Mouse (Mus musculus) cerebellum, postnatal 14 days (tissue): ENCODE measurements around the gene Rassf1.

Experiments used
- DNase-seq, 2 experiments: peaks; one replicate each; pipeline ENCODE4 v3.0.0; 2021; ENCODE audit warnings: mixed read lengths in 2 of 2

Rassf1 gene

DNA sequence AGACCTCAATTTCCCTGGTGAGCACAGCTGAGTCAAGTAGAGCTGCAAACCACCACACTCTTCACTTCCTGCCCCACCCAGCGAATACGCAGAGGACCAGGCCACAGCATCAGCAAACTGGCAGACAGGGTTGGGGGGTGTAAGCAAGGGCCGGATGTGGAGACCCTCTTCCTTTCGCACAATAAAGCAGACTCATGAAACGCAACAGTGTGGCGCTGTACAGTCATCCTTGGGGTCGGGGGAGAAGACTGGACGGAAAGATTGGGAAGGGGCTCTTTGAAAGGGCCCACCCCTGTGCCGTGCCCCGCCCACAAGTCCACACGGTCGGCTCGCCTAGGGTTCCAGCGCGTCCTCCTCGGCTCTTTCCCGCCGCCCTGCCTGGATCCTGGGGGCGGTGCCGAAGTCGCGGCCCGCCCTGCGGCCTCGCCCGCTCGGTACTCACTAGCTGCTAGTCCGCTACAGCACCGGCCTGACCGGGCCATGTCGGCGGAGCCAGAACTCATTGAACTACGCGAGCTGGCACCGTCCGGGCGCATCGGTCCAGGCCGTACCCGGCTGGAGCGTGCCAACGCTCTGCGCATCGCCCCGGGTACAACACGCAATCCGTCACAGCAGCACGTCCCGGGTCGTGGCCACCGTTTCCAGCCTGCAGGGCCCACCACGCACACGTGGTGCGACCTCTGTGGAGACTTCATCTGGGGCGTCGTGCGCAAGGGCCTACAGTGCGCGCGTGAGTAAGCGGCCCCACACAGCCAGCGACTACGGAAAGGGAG, at the start of gene Rassf1:
Rassf1 (plus strand) TSS at position 439 of the 773 bp plus-strand sequence.
- peak in 1 of 2 experiments; percentile 42 for DNase-seq

DNA sequence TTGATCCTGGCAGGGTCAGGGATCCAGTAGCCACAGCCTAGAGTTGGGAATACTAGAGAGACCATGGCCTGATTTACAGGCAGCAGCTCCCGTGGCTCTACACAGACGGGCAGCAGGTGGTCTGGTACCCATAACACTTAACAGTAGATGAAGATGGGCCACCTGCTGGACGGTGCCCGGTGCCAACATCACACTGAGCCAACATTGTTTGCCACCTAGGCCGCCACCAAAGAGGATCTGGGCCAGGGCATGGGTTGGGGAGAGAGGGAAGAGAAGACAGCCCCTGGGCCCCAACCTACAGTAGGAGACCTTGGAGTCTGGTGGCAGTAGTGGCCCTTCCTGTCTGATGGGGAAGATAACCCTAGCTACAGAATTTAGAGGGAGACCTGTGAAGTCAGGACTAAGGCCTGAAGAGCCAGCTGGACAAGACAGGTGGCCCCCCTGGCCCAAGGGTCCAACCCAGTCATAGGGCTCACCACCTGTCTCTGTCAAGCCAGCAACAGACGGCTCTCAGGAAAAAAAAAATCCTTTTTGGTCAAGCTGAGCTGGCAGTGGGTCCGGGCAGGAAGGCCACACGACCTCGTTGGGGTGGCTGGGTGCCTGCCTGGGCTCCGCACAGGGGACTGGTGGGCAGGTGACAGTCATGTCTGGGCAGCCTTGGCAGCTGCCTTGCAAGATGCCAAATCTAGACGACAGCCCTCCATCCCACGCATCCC, 49.1 kb upstream of the Rassf1 start:
- peak; percentile 67 to 78 for DNase-seq

DNA sequence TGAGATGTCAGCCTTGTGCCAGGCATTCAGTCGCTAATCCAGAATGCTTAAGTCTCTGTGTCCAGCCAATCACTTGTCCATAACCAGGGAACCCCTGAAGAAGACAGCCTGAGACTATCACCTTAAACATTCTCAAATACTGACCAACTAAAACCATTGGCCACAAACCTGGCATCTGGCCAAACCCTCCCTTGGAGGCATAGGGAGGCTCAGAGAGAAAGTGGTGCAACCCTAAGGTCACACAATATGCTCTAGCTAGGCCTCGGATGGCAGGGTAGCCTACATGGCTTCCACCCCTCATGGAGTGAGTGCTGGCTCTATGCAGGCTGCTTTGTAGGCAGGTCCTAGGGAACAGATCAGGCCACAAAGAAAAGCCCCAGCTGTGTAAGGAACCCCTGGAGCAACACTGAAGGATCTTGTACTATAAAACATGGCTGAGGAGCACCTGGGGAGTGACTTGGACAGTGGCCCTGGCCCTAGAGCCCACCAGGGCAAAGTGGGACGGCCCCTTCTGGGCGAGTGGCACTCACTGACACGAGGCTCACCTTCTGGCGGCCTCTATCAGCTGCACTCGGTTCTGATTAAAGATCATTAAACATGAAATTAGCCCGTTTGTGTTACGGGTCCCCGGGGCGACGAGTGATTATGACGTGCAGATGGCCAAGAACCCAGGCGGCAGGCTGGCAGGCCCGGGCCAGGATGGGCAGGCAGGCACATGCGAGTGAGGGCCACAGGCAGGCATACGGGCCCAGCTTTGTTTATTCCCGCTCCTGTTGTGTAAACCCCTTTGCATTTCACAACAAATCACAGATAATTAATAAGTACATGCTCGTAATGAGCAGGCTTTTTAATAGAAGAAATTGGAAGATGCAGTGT, 46.5 kb upstream of the Rassf1 start:
- peak; percentile 67 to 74 for DNase-seq

DNA sequence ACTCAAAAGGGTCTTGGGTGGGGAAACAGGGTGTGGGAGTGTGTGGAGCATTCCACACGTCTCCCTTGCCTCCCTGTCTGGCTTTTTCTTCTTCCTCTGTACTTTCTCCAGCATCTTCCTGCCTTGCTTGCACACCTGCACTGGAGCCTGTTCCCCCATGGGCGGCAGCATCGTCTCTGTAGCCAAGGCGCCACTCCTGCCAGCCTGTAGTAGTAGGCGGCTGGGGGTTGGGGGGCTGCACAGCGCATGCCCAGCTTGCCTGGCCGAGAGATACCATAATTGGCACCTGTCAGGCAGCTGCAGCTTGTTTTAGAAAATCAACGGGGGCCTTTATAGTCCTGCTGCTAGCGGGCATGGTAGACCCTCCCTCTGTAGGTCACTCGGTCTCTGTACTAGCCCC, 43.1 kb upstream of the Rassf1 start:
- peak; percentile 51 to 58 for DNase-seq

DNA sequence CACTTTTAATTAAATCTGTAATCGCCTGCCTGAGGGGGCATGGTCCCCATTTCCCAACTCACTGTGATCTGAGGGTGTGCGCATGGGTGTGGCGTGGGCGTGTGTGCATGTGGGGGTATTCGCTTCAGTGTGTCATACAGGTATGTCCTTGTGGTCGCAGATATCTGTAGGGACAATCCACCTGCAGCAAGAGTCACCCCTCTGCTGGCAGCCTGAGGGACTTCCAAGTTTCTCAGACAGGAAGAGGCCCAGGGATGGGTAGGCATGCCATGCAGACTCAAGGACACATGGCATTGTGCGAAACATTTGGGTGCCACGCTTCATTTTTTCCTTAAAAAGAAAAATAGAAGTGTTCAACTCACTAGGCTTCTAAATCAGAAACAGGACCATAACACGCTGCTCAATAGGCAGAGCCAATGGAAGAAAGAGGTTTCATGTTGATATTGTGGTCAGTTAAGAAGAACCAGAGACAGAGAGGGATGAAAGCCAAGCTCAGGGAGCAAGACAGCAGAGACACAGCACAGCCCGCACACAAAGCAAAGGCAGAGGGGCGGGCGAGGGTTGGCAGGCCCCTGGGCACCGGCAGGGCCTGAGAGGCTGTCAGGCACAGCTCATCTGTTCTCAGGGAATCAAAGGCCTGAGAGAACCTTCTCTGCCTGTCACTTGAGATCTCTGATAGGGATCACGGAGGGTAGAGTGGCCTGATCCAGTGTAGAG, 40.8 kb upstream of the Rassf1 start:
- DNase-seq: peak in 1 of 2 experiments; percentile 48

DNA sequence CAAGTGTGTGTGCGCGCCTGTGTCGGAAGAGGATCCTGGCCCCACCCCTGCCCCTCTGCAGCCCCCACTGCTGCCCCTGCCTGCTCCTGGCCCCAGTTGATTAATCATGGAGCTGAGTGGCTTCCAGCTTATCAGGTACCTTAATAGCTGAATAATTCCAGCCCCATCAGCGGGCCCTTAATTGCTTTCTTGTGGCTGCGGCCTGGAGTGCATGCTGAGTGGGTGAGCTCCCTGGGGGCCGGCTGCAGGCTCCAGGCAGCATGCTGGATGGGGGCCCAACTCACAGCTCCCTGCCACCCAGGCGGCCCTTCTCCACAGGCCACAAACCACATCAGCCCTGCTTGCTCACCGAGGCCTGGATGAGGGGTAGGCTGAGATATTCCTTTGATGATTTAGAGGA, 39.9 kb upstream of the Rassf1 start:
- DNase-seq: no peak

DNA sequence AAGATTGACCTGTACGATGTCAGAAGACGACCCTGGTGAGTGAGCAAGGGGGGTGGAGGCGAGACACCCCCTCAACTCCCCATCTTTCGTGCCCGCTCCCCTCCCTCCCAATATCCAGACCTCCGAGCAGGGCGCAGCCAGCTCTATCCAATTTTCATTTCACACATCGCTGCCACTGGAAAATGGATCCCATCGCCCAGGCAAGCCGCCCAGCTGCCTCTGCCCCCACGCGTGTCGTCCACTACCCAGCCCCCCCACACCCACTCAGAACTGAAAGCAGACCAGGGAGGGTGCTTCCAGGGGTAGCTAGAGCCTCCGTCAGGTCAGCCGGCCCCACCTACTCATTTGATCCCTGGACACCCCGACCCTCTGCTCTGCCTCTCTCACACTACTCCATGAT, 39.0 kb upstream of the Rassf1 start:
- no peak for DNase-seq

DNA sequence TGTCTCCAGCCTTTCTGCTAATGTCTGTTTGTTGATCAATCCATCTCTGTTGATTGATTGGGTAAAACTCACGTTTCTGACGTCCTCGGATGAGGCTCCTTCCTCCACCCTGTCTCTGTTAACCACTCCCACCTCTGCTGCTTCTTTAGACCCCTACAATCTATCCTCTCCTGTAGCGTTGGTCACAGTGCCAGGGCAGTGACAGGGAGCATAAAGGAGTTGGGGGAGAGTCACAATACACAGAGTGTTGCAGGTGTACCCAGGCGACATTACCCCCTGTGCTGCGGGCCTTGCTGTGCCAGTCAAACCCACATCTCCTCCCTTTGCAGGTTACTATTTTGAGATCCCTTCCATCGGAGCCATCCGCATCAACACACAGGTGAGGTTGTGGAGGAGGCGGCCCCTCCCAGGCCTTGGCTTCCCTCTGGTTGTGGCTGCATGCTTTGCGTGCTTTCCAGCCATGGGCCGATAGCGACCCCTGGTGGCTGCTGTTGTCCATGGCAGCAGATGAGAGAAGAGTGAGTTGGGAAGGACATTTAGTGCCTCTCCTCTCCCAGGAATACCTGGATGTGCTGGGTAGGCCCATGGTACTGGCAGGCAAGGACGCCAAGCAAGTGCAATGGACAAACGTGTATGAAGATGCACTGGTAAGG, 36.9 kb upstream of the Rassf1 start:
- peak; percentile 97 to 99 for DNase-seq

DNA sequence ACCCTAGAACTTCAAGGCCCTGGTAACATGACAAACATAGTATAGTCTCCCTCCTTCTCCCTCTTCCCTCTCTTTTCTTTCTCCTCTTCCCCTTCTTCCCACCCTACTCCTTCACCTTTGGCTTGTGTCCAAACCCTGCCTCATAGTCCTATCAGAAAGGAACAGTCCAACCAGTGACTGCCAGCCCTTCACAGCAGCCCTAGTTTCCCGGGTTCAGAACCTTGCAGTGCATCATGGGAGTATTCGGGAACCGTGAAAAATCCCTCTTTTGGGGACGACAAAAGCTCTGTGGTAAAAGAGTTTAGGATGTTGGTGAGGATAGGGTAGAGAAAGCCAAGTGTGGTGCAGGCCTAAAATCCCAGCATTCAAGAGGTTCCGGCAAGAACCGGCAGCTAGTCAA, 31.0 kb upstream of the Rassf1 start:
- DNase-seq: no peak

DNA sequence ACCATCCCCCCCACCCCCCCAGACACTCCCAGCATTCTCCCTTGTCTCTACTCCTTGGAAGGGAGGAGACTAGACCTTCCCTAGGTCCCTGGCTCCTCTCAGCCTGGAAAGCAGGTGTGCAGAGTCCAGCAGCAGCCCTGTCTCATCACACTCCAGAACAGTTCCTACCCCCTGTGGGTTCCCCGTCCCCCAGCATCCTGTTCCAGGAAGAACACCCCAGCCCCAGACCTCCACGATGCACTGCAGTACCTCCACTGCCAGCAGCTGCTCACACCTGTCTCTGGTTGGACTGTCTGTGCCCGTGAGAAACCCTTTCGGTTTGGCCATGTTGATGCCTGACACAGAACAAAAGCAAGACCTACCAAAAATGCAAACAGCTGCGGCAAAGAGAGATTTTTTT, 30.2 kb upstream of the Rassf1 start:
- DNase-seq: no peak

DNA sequence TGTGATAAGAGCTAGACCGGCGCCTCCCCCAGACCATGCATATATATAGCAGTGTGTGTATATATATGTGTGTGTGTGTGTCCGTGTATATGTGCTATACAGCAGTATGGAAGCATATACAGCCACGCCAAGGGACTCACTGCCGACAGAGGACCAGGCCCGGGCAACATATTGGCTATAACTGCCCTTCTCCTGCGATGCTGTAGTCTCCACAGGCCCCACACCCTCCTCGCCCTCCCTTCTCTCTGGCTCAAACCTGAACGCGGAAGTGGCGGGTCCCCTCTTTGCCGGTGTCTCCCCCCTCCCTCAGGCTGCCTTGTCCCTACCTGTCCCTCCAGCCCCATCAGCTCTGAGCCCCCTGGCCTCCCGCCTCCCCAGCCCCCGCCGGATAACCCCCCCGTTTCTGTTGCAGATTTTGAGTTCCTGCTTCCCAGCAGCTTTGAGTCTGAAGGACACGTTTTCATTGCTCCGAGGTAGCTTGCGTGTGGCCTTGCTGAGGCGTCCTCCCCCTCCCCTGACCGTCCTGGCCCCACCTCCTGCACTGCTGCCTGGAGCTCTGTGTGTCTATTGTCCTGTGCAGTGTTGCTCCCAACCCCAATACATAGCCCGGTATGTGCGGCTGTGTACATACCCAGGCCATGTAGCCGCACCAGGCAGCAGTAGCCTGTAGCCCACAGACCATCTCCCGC, 29.5 kb upstream of the Rassf1 start:
- DNase-seq: no peak

DNA sequence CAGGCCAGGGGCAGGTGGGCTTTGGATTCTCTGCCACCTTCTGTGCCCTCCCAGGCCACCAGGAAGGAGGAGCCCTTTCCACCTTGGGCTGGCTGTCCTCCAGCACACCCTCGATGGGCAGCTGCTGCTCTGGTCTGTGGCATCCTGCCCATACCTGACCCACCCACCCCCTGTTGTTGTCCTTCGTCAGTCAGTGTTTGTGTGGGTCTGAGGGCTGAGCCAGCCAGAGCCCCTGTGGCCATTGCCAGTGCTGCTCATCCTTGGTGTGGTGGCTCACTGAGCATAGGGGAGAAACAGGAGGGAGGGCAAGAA, 29.0 kb upstream of the Rassf1 start:
- DNase-seq: no peak

DNA sequence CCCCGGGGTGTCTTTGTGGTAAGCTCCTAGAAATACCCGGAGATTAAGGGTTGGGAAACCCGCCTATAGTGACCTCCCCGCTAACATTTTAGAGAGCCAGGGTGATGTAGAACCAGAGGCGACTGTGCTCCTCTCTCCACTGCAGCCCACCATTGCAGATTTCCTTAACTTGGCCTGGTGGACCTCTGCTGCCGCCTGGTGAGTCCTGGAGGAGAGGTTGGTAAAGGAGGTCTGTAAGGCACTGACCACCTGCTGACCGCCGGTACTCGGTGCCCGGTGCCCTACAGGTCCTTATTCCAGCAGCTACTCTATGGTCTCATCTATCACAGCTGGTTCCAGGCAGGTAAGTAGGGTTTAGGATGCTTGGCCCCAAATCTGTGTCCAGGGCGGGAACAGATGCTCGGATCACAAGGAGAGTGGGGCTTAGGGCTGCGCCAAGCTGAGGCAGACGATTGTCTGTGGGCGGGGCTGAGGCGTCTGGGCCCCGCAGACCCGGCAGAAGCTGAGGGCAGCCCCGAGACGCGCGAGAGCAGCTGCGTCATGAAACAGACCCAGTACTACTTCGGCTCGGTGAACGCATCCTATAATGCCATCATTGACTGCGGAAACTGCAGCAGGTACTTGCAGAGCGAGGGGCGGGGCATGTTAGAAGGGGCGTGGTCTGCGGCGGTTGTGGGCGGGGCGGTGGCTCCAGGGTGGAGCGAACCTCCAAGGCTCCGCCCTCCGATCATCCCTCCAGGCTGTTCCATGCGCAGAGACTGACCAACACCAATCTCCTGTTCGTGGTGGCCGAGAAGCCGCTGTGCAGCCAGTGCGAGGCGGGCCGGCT, 24.9 kb upstream of the Rassf1 start:
- peak in 1 of 2 experiments; percentile 80 for DNase-seq

DNA sequence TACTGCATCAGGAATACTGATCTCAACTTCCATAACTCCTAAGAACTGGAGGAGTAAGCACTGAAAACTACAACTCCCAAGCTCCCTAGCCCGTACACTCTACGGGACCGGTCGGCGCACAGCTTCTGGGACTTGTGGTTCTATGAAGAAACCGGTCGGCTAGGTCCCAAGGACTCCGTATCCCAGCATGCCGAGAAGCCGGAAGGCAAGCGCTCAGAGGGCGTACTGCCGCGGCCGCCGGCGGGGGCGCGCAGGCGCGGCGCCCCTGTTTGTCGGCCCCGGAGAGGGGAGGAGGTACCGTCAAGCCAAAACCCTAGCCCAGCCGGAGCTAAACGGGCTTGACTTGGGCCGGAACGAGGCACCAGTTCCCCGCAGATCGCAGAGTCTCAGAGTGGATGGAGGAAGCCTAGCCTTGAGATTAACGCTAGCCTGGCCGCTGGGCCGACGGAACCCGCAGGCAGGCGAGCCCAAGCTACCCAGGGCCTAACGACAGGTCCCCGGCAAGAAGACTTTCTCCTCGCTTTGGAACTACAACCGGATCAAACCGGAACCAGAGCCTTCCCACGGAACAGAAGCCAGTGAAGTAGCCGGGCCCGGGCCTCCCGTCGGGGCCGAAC, 17.5 kb upstream of the Rassf1 start, which contains the start of gene Tmem115:
Tmem115 (plus strand) TSS at position 155 of the 617 bp plus-strand sequence.
- DNase-seq: peak; percentile 91 to 94

DNA sequence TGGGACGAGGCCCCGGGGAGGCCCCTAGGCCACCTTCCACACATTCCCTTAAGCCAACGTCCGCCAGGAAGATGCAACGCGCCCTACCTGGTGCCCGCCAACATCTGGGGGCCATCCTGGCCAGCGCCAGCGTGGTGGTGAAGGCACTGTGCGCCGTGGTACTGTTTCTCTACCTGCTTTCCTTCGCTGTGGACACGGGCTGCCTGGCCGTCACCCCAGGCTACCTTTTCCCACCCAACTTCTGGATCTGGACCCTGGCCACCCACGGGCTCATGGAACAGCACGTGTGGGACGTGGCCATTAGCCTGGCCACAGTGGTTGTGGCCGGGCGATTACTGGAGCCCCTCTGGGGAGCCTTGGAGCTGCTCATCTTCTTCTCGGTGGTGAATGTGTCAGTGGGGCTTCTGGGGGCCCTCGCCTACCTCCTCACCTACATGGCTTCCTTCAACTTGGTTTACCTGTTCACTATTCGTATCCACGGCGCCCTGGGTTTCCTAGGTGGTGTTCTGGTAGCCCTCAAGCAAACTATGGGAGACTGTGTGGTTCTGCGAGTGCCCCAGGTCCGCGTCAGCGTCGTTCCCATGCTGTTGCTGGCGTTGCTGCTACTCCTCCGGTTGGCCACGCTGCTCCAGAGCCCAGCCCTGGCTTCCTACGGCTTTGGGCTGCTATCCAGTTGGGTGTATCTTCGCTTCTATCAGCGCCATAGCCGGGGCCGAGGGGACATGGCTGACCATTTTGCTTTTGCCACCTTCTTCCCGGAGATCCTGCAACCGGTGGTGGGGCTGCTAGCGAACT, 16.8 kb upstream of the Rassf1 start:
- DNase-seq: peak; percentile 74 to 81

DNA sequence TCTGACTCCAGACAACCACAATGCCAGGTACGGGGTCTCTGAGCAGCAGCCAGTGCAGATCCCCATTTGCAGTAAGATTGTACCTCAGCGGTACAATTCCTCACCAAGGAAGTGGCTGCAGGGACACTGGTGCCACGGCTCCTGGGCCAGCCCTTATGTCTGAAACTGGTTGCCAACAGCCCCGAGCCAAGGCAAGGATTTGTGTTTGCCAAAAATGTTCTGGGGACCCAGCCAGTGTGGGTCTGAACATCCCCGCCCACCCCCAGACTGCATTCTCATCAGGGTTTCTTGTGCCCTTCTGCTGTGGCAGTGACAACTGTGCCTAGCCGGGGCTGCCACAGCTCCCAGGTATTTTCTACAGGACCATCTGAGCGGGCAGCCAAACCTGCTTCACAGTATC, 13.1 kb upstream of the Rassf1 start:
- peak; percentile 83 to 85 for DNase-seq

DNA sequence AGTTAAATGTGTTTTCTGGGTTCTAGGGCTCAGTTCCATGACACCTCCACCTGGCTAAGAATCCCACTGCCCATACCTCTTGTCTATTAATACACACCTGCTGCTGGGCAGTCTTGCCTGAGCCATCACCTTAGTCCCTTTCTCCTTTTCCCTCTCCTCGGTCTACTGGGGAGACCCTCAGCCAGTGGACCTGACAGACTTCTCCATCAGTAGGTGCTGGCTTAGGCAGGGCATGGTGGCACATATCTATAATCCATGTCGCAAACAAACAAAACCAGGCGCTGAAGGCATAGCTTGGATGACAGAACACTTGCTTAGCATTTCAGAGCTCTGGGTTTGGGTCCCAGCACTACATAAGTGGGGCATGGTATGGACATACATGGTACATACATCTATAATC, 12.6 kb upstream of the Rassf1 start:
- DNase-seq: no peak

DNA sequence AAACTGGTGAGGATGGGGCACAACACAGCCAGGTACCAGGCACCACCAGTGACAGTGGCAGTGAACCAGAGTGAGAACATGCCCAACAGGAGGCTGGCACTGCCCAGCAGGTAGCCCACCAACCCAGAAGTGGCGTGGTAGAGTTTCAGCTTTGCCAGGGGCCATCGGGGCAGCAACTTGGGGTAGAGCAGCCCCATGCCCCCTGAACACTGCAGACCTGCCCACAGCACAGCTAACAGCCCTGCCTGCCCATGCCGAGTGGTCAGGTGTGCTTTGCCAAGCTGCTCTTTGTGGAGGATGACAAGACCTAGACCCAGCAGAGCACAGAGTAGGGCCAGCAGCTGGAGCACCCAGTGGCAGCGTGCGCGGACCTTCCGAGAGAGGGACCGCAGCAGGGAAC, 11.4 kb upstream of the Rassf1 start:
- no peak for DNase-seq

DNA sequence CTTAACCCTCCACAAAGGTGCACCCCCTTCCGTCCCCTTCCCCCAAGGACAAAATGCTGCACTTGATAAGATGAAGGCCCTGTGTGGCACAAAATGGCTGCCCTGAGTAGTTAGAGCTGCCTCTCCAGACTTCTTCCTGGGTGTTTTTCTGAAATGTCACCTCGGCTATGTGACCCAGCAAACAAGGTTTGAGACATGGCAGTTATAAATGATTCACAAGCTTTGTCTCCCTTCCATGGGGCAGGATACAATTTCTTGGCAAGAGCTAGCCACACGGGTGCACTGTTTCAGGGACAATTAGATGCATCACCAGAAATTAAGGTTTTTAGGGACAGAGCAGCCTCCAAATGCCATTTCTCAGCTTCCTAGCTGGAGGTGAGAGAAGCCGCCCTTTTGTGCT, 10.9 kb upstream of the Rassf1 start:
- no peak for DNase-seq
